Mouse (Mus musculus) lung, postnatal 0 days (tissue): ENCODE data around the gene Prdm5. TPM values are rescaled to one million over a fixed set of nuclear protein-coding genes. Genes with fewer than 3 reads are reported as not detected.
A peak's percentile ranks its signal among the peaks of the same experiment; 100 is the strongest.

Experiments
- ATAC-seq: fragments of 200-750 bp; cut with Nextera tagmentation; 2 replicates; pipeline ENCODE4 v1.8.0; 2017; ENCODE audit warnings: moderate library complexity
- DNase-seq: peaks from one replicate; pipeline ENCODE4 v3.0.0-alpha.2; 2016; ENCODE audit warnings: low spot score
- H3K27ac ChIP-seq: fragments of 300-500 bp; sonication (generic); 2 replicates; pipeline ENCODE4 v1.5.1; 2014; ENCODE audit warnings: antibody characterized with exemption, mild to moderate bottlenecking, low read length, mixed read lengths
- H3K27me3 ChIP-seq: fragments of 300-500 bp; sonication (generic); replicated peaks from 2 replicates; pipeline ENCODE4 v1.6.1; 2014; ENCODE audit warnings: low read length, mixed read lengths; ENCODE audit not compliant: insufficient read depth
- H3K36me3 ChIP-seq: fragments of 300-500 bp; sonication (generic); 2 replicates; pipeline ENCODE4 v1.6.1; 2014; ENCODE audit warnings: low read length, mixed read lengths; ENCODE audit not compliant: insufficient read depth
- H3K4me1 ChIP-seq: fragments of 300-500 bp; sonication (generic); 2 replicates; pipeline ENCODE4 v1.6.1; 2014; ENCODE audit warnings: antibody characterized with exemption, low read depth, low read length, mixed read lengths; ENCODE audit not compliant: insufficient read depth
- H3K4me2 ChIP-seq: fragments of 300-500 bp; sonication (generic); replicated peaks from 2 replicates; pipeline ENCODE4 v1.6.1; 2014; ENCODE audit warnings: low read depth, mild to moderate bottlenecking, low read length, moderate library complexity, mixed read lengths
- H3K4me3 ChIP-seq: fragments of 300-500 bp; sonication (generic); 2 replicates; pipeline ENCODE4 v1.5.1; 2014; ENCODE audit warnings: low read depth, low read length
- H3K9ac ChIP-seq: fragments of 300-500 bp; sonication (generic); replicated peaks from 2 replicates; pipeline ENCODE4 v1.6.1; 2014; ENCODE audit warnings: low read depth, mild to moderate bottlenecking
- H3K9me3 ChIP-seq: fragments of 300-500 bp; sonication (generic); 2 replicates; pipeline ENCODE4 v1.6.1; 2016; ENCODE audit warnings: low read length, mixed read lengths
- CTCF ChIP-seq: IDR thresholded peaks from 2 replicates; pipeline ENCODE4 v1.5.1; 2016; ENCODE audit warnings: antibody characterized with exemption, mild to moderate bottlenecking
- EP300 ChIP-seq: IDR thresholded peaks from 2 replicates; pipeline ENCODE4 v1.6.1; 2016; ENCODE audit warnings: antibody characterized with exemption, mild to moderate bottlenecking, control low read depth
- WGBS: fragments of 180-500 bp; shearing (Covaris S2); extraction: QIAGEN DNeasy Blood & Tissue Kit; methylation state at CpG from one replicate; pipeline ENCODE4 v1.1.7; 2014; 5-methylcytosine and 5-hydroxymethylcytosine counted together
- polyA plus RNA-seq: library from polyadenylated mRNA; unstranded; fragments of >200 nt; fragmentation: Nextera tagmentation; extraction: Ambion mirVana; gene quantifications from 2 replicates; pipeline ENCODE4 v1.2.1, GENCODE M21; 2015

The Prdm5 gene
- polyA plus RNA-seq, 1 experiment from 2014 or later = 9.3 TPM

DNA sequence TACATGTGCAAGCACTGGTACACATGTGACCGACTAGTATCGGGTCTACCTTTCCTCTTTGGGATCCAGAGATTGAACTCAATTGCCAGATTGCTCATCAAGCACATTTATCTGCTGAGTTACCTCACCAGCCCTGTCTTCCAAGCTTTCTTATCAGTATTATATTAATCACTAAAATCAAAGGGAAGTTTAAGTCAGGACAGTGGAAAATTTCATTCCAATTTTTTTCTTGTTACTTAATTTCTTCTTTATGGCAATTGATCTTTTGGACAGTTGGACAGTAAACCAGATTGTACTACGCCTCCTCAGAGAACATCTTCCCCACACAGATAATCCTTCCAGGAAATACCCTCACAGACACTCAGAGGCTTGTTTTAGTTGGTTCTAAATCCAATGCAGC lies 18.7 kb upstream of the Prdm5 start:
- no peak for TF ChIP-seq CTCF
- TF ChIP-seq EP300 = no peak
- Histone ChIP-seq H3K4me3 (no peak overlapping the region), H3K27ac (no peak overlapping the region), H3K4me1 (no peaks in the 10 kb centered on the region), H3K9me3 (no peaks in the 10 kb centered on the region), H3K36me3 (no peaks in the 10 kb centered on the region), H3K27me3 (no peaks in the 10 kb centered on the region), H3K4me2 (no peak overlapping the region), H3K9ac (no peak overlapping the region)
- ATAC-seq (no peak), DNase-seq (no peak)
- 79% methylated on average over 3 of the region's 3 CpGs for WGBS

DNA sequence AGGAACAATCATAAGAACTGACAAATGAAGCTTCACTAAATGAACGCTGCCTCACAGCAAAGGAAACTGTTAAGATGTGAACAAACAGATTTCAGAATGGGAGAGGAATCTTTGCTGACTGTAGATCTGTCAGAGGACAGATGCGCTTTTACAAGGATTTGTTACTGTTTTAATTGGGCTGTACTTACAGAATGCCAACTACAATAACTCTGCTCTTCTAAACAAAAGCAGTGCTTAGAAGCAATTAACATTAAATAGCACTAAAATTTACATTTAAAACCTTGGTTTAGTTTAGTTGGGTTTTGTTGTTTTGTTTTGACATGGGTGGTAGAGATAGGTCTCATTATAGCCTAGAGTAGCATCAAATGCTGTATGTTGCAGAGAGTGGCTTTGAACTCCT lies 14.3 kb upstream of the Prdm5 start:
- Histone ChIP-seq H3K9me3 (no peaks in the 10 kb centered on the region), H3K27me3 (no peaks in the 10 kb centered on the region), H3K4me2 (no peak overlapping the region), H3K4me3 (no peak overlapping the region), H3K4me1 (no peaks in the 10 kb centered on the region), H3K36me3 (no peaks in the 10 kb centered on the region), H3K27ac (no peak overlapping the region), H3K9ac (no peak overlapping the region)
- 70% methylated on average over 2 of the region's 2 CpGs for WGBS
- ATAC-seq (no peak), DNase-seq (no peak)
- TF ChIP-seq CTCF = no peak
- no peak for TF ChIP-seq EP300

- TF ChIP-seq CTCF = no peak
Observed at GRCm38 (mm10) chr6:65765057-65765456, 13.7 kb upstream of the Prdm5 start.

DNA sequence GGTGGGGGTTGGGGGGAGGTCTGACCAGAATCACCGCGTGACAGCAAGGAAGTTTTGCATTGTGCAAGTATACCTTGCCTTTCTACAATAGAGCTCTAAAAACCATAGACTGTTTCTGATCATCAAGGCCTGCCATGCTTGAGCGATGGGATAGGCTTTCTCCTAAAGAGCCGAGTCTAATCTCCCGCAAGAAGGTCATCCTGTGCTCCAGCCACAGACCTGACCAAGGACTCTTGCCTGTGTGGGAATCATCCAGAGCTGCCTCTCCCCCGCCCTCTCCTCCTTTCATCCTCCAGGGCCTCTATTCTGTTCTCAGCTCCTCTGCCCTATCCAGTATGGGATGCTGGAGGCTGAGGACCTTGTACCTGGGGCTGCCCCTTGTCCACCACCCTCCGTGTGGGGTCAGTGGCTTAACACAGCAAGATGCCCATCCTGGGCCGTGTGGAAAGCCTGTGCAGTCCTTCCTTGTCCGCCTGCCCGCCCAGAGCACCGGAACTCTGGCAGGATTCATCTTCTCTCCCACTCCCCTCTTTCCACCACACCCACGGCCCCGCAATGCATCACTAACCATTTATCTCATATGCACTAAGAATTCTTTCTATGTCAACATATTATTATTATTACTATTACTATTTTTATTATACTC lies 12.9 kb upstream of the Prdm5 start:
- no peak overlapping the region for H3K9ac ChIP-seq
- H3K36me3 ChIP-seq = no peaks in the 10 kb centered on the region
- H3K4me1 ChIP-seq = no peaks in the 10 kb centered on the region
- TF ChIP-seq EP300 (no peak), CTCF (no peak)
- WGBS = 90% methylated on average over 13 of the region's 13 CpGs
- H3K4me3 ChIP-seq = no peak overlapping the region
- no peaks in the 10 kb centered on the region for H3K27me3 ChIP-seq
- H3K9me3 ChIP-seq = no peaks in the 10 kb centered on the region
- H3K4me2 ChIP-seq = no peak overlapping the region
- DNase-seq (no peak), ATAC-seq (no peak)
- H3K27ac ChIP-seq = no peak overlapping the region

More at GRCm38 (mm10) chr6:65765057-65765456, 13.7 kb upstream of the Prdm5 start:
- no peaks in the 10 kb centered on the region for H3K4me1 ChIP-seq
- no peak overlapping the region for H3K27ac ChIP-seq
- no peaks in the 10 kb centered on the region for H3K9me3 ChIP-seq
- H3K4me3 ChIP-seq = peak overlapping the region; percentile 3; the same call in 1 of the 2 replicates
- no peak for ATAC-seq
- DNase-seq = peak; percentile 21
- H3K36me3 ChIP-seq = no peaks in the 10 kb centered on the region
- H3K9ac ChIP-seq = no peak overlapping the region
- 17% methylated on average over 8 of the region's 8 CpGs for WGBS
- H3K27me3 ChIP-seq = no peaks in the 10 kb centered on the region
- peak overlapping the region; percentile 18; the same call in 1 of the 2 replicates for H3K4me2 ChIP-seq

DNA sequence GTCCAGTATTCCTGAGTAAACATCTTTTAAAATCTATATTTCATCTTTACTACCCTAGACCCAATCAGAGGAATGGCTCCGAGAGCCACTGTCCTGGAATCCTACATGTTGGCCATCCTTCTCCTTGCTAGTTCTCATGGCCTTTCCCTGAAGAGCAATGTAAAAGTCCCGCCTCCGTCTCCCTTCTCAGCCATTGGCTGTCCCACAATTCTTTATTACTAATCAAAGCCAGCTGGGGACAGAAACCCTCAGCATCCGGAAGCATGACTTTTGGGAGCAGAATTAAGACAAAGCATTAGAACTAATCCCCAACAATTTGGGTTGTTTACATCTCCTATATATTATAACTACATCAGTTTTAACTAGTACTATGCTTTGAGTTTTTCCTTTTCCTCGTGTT lies 10.9 kb upstream of the Prdm5 start:
- WGBS = 86% methylated on average over 5 of the region's 5 CpGs
- Histone ChIP-seq H3K4me2 (no peak overlapping the region), H3K9ac (no peak overlapping the region), H3K4me3 (no peak overlapping the region), H3K9me3 (no peaks in the 10 kb centered on the region), H3K4me1 (no peaks in the 10 kb centered on the region), H3K27ac (no peak overlapping the region), H3K27me3 (no peaks in the 10 kb centered on the region), H3K36me3 (no peaks in the 10 kb centered on the region)
- no peak for DNase-seq
- TF ChIP-seq EP300 = no peak
- TF ChIP-seq CTCF = no peak
- no peak for ATAC-seq

- no peak for ATAC-seq
Observed at GRCm38 (mm10) chr6:65773566-65773965, 5.2 kb upstream of the Prdm5 start.

More at GRCm38 (mm10) chr6:65773566-65773965, 5.2 kb upstream of the Prdm5 start:
- DNase-seq = no peak
- Histone ChIP-seq H3K4me3 (no peak overlapping the region), H3K4me2 (no peak overlapping the region), H3K9ac (no peak overlapping the region), H3K9me3 (no peaks in the 10 kb centered on the region), H3K27me3 (no peaks in the 10 kb centered on the region), H3K4me1 (peaks cover 2% of the 10 kb centered on the region; the same call in 1 of the 2 replicates), H3K27ac (no peak overlapping the region), H3K36me3 (no peaks in the 10 kb centered on the region)
- WGBS = 87% methylated on average over 4 of the region's 4 CpGs
- TF ChIP-seq CTCF (no peak), EP300 (no peak)
